Mouse (Mus musculus): ENCODE measurements around the gene Snapc2. TPM values are rescaled to one million over a fixed set of nuclear protein-coding genes. Genes with fewer than 3 reads are reported as not detected.

Snapc2 gene
- total and polyA plus RNA-seq, 3 experiments: 22.4 to 30.8 (median 30.0) TPM

DNA sequence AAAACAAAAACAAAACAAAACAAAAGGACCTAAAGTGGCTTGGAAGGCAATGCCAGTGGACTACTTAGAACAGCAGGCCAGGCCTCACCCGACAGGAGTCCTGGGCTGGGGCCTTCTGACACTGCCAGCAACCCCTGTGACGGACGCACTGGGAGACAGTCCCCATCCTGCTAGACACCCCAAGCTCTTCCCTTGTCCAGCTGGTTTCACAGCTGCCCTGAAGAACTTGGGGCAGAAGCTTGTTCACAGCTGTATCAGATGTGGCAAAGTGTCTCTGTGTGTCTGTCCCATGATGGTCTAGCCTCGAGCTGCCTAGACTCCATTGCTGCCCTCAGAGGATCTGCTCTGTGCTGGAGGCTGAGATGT, 6.9 kb downstream of the Snapc2 start:
- Histone ChIP-seq H3K79me2 (replicated peaks; ENCODE audit: control insufficient read depth, extremely low read depth, insufficient read depth, poor library complexity, severe bottlenecking) (no peaks in the 10 kb centered on the region), H3K4me1 (ENCODE audit: control insufficient read depth in 1 of 2, insufficient read depth in 2 of 2) (no peaks in the 10 kb centered on the region), H3K36me3 (replicated peaks in 1 of 2; ENCODE audit: control insufficient read depth in 1 of 2, insufficient read depth in 1 of 2, low read length in 1 of 2) (peaks cover 85 to 99% of the 10 kb centered on the region in 2 experiments), H3K27me3 (replicated peaks) (no peaks in the 10 kb centered on the region), H3K9me3 (replicated peaks; ENCODE audit: low read length) (no peaks in the 10 kb centered on the region), H3K27ac (ENCODE audit: insufficient read depth, low read depth) (no peak overlapping the region), H3K4me2 (ENCODE audit: insufficient read depth, low read depth, poor library complexity, severe bottlenecking) (no peak overlapping the region), H3K9ac (ENCODE audit: insufficient read depth, low read depth) (no peak overlapping the region), H3K4me3 (replicated peaks in 1 of 3; ENCODE audit: low read depth in 2 of 3, low read length in 2 of 3, poor library complexity in 1 of 3) (no peak overlapping the region)
- dilution Hi-C loops (cut with MboI; ENCODE audit: extremely low pct_ligation_motif_present, extremely low pct_unique_long_range_greater_than_20kb, low sequenced_read_pairs) (no loop called here), in situ Hi-C loops (cut with MboI; ENCODE audit: low pct_ligation_motif_present, low pct_unique_long_range_greater_than_20kb, low sequenced_read_pairs) (loop anchor here (10.0 kb wide), 1 partner anchor 55 kb away; no protein-coding TSS in a partner anchor)
- TF ChIP-seq JUND (conservative IDR thresholded peaks at IDR 0.05; ENCODE audit: low read depth, low read length): no peak
- no peak for TF ChIP-seq ZMIZ1 (IDR thresholded peaks at IDR 0.05; ENCODE audit: low read depth, low read length)
- no peak for TF ChIP-seq EP300 (IDR thresholded peaks at IDR 0.05; ENCODE audit: low read length)
- no peak for TF ChIP-seq MXI1 (IDR thresholded peaks at IDR 0.05; ENCODE audit: low read depth, low read length)
- TF ChIP-seq USF1 (IDR thresholded peaks at IDR 0.05; ENCODE audit: low read depth, low read length): no peak
- no peak for TF ChIP-seq POLR2AphosphoS2 (IDR thresholded peaks at IDR 0.05; ENCODE audit: low read depth, low read length)
- no peak for TF ChIP-seq BHLHE40 (IDR thresholded peaks at IDR 0.05; ENCODE audit: low read depth, low read length)
- TF ChIP-seq ZNF384 (IDR thresholded peaks at IDR 0.05; ENCODE audit: low read depth, low read length): no peak
- TF ChIP-seq TBP (conservative IDR thresholded peaks at IDR 0.05; ENCODE audit: low read depth, low read length): no peak
- no peak for TF ChIP-seq CHD2 (IDR thresholded peaks at IDR 0.05; ENCODE audit: low read length)
- no peak for TF ChIP-seq USF2 (conservative IDR thresholded peaks at IDR 0.05; ENCODE audit: low read depth, low read length)
- TF ChIP-seq JUN (IDR thresholded peaks at IDR 0.05; ENCODE audit: insufficient read depth, low read depth, low read length): no peak
- no peak for TF ChIP-seq MYC (IDR thresholded peaks at IDR 0.05; ENCODE audit: low read depth, low read length)
- TF ChIP-seq PAX5 (IDR thresholded peaks at IDR 0.05; ENCODE audit: low read length): no peak
- DNase-seq (ENCODE audit: extremely low read depth): no peak

DNA sequence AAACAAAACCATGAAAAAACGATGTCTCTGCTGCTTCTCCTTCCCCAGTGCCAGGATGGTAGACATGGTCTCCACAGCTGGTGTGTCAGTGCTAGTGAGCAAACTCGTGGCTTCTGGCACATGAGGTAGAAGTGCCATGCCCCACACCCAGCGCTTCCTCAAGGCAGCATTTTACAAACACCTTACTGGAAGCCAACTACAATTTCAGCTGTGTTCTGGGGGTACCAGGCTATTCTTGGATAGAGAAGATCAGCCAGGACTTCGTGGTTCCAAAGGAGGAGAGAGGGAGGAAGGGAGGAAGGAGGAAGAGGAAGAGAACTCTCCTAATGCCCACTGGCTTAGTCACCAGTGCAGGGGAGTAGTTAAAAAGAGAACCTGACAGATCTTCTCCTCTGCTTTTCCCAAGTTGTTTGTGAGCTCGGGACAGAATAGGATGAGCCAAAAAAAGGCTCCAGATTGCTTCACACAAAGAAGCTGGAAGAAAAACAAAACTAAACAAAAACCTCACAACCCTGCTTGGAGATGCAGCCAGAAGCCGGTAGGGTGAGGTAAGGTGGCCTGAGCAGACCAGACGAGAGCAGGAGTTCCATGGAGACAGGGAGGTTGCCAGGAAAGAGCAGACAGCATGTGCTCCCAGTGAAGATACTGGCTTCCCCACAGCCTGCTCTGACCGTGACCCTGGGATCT, 10.4 kb downstream of the Snapc2 start:
- in situ Hi-C loops (cut with MboI; ENCODE audit: low pct_ligation_motif_present, low pct_unique_long_range_greater_than_20kb, low sequenced_read_pairs) (no loop called here), dilution Hi-C loops (cut with MboI; ENCODE audit: extremely low pct_ligation_motif_present, extremely low pct_unique_long_range_greater_than_20kb, low sequenced_read_pairs) (no loop called here)
- no peaks in the 10 kb centered on the region for H3K4me1 ChIP-seq (ENCODE audit: control insufficient read depth in 1 of 2, insufficient read depth in 2 of 2)
- no peaks in the 10 kb centered on the region for H3K27me3 ChIP-seq (replicated peaks)
- no peaks in the 10 kb centered on the region for H3K9me3 ChIP-seq (replicated peaks; ENCODE audit: low read length)
- no peak overlapping the region for H3K27ac ChIP-seq (ENCODE audit: insufficient read depth, low read depth)
- no peak for DNase-seq (ENCODE audit: extremely low read depth)
- peaks cover 95 to 99% of the 10 kb centered on the region in 2 experiments for H3K36me3 ChIP-seq (replicated peaks in 1 of 2; ENCODE audit: control insufficient read depth in 1 of 2, insufficient read depth in 1 of 2, low read length in 1 of 2)
- no peaks in the 10 kb centered on the region for H3K79me2 ChIP-seq (replicated peaks; ENCODE audit: control insufficient read depth, extremely low read depth, insufficient read depth, poor library complexity, severe bottlenecking)
- H3K4me3 ChIP-seq (replicated peaks in 1 of 3; ENCODE audit: low read depth in 2 of 3, low read length in 2 of 3, poor library complexity in 1 of 3): no peak overlapping the region
- no peak for TF ChIP-seq POLR2A (IDR thresholded peaks at IDR 0.05; ENCODE audit: low read depth, low read length)
- TF ChIP-seq RAD21 (IDR thresholded peaks at IDR 0.05; ENCODE audit: low read depth, low read length): no peak
- no peak for TF ChIP-seq RCOR1 (conservative IDR thresholded peaks at IDR 0.05; ENCODE audit: low read depth, low read length)
- no peak for TF ChIP-seq MAFK (IDR thresholded peaks at IDR 0.05; ENCODE audit: insufficient replicate concordance, low read length)
- no peak for TF ChIP-seq ETS1 (conservative IDR thresholded peaks at IDR 0.05; ENCODE audit: low read depth, low read length)
- no peak for TF ChIP-seq UBTF (IDR thresholded peaks at IDR 0.05; ENCODE audit: low read depth, low read length)
- no peak for TF ChIP-seq MYC (IDR thresholded peaks at IDR 0.05; ENCODE audit: low read depth, low read length)
- TF ChIP-seq POLR2AphosphoS2 (IDR thresholded peaks at IDR 0.05; ENCODE audit: low read depth, low read length): no peak
- TF ChIP-seq BHLHE40 (IDR thresholded peaks at IDR 0.05; ENCODE audit: low read depth, low read length): no peak
- TF ChIP-seq CTCF (conservative IDR thresholded peaks at IDR 0.05 in 1 of 2, IDR thresholded peaks at IDR 0.05 in 1 of 2; ENCODE audit: low read depth in 2 of 2, low read length in 2 of 2): no peak
- no peak for TF ChIP-seq TCF12 (IDR thresholded peaks at IDR 0.05; ENCODE audit: low read depth, low read length)
- no peak for TF ChIP-seq ZNF384 (IDR thresholded peaks at IDR 0.05; ENCODE audit: low read depth, low read length)
- no peak for TF ChIP-seq JUND (conservative IDR thresholded peaks at IDR 0.05; ENCODE audit: low read depth, low read length)
- TF ChIP-seq ZC3H11A (IDR thresholded peaks at IDR 0.05; ENCODE audit: low read depth, low read length): no peak
- H3K4me2 ChIP-seq (ENCODE audit: insufficient read depth, low read depth, poor library complexity, severe bottlenecking): no peak overlapping the region
- no peak overlapping the region for H3K9ac ChIP-seq (ENCODE audit: insufficient read depth, low read depth)

All from CH12.LX (cell line).